Mouse (Mus musculus): Measurements from ENCODE around the gene Gpr135. TPM values are rescaled to one million over a fixed set of nuclear protein-coding genes. Genes with fewer than 3 reads are reported as not detected.

The Gpr135 gene
- total and polyA plus RNA-seq, 3 experiments: not detected

GRCm38 (mm10) chr12:72083265-72083664 lies 12.3 kb upstream of the Gpr135 start:
- TF ChIP-seq CHD2 (IDR thresholded peaks at IDR 0.05; ENCODE audit: low read length) (no peak), MXI1 (IDR thresholded peaks at IDR 0.05; ENCODE audit: low read depth, low read length) (no peak), HCFC1 (IDR thresholded peaks at IDR 0.05; ENCODE audit: low read depth, low read length) (no peak), RAD21 (IDR thresholded peaks at IDR 0.05; ENCODE audit: low read depth, low read length) (no peak), ZNF384 (IDR thresholded peaks at IDR 0.05; ENCODE audit: low read depth, low read length) (no peak), TCF12 (IDR thresholded peaks at IDR 0.05; ENCODE audit: low read depth, low read length) (no peak), E2F4 (IDR thresholded peaks at IDR 0.05; ENCODE audit: insufficient replicate concordance, low read depth, low read length) (no peak), NELFE (IDR thresholded peaks at IDR 0.05; ENCODE audit: low read depth, low read length) (no peak), SIN3A (IDR thresholded peaks at IDR 0.05; ENCODE audit: low read length) (no peak), MAFK (IDR thresholded peaks at IDR 0.05; ENCODE audit: insufficient replicate concordance, low read length) (no peak), MYC (IDR thresholded peaks at IDR 0.05; ENCODE audit: low read depth, low read length) (no peak)
- H3K4me1 ChIP-seq (ENCODE audit: control insufficient read depth in 1 of 2, insufficient read depth in 2 of 2): peaks cover 4 to 21% of the 10 kb centered on the region in 2 experiments; a peak in 3 of 4 replicates
- no peak overlapping the region for H3K9ac ChIP-seq (ENCODE audit: insufficient read depth, low read depth)
- H3K9me3 ChIP-seq (replicated peaks; ENCODE audit: low read length): no peaks in the 10 kb centered on the region
- H3K27me3 ChIP-seq (replicated peaks): no peaks in the 10 kb centered on the region
- no peaks in the 10 kb centered on the region for H3K79me2 ChIP-seq (replicated peaks; ENCODE audit: control insufficient read depth, extremely low read depth, insufficient read depth, poor library complexity, severe bottlenecking)
- no peaks in the 10 kb centered on the region for H3K36me3 ChIP-seq (replicated peaks in 1 of 2; ENCODE audit: control insufficient read depth in 1 of 2, insufficient read depth in 1 of 2, low read length in 1 of 2)
- no peak overlapping the region for H3K4me3 ChIP-seq (replicated peaks in 1 of 3; ENCODE audit: low read depth in 2 of 3, low read length in 2 of 3, poor library complexity in 1 of 3)
- dilution Hi-C loops (cut with MboI; ENCODE audit: extremely low pct_ligation_motif_present, extremely low pct_unique_long_range_greater_than_20kb, low sequenced_read_pairs): no loop called here
- in situ Hi-C loops (cut with MboI; ENCODE audit: low pct_ligation_motif_present, low pct_unique_long_range_greater_than_20kb, low sequenced_read_pairs): no loop called here
- no peak overlapping the region for H3K4me2 ChIP-seq (ENCODE audit: insufficient read depth, low read depth, poor library complexity, severe bottlenecking)
- DNase-seq (ENCODE audit: extremely low read depth): no peak
- H3K27ac ChIP-seq (ENCODE audit: insufficient read depth, low read depth): no peak overlapping the region

GRCm38 (mm10) chr12:72082370-72082769 lies 11.4 kb upstream of the Gpr135 start:
- Histone ChIP-seq H3K4me1 (ENCODE audit: control insufficient read depth in 1 of 2, insufficient read depth in 2 of 2) (peaks cover 4 to 13% of the 10 kb centered on the region in 2 experiments; a peak in 3 of 4 replicates), H3K36me3 (replicated peaks in 1 of 2; ENCODE audit: control insufficient read depth in 1 of 2, insufficient read depth in 1 of 2, low read length in 1 of 2) (no peaks in the 10 kb centered on the region), H3K9ac (ENCODE audit: insufficient read depth, low read depth) (no peak overlapping the region), H3K27ac (ENCODE audit: insufficient read depth, low read depth) (no peak overlapping the region), H3K4me3 (replicated peaks in 1 of 3; ENCODE audit: low read depth in 2 of 3, low read length in 2 of 3, poor library complexity in 1 of 3) (no peak overlapping the region), H3K79me2 (replicated peaks; ENCODE audit: control insufficient read depth, extremely low read depth, insufficient read depth, poor library complexity, severe bottlenecking) (no peaks in the 10 kb centered on the region), H3K27me3 (replicated peaks) (no peaks in the 10 kb centered on the region), H3K9me3 (replicated peaks; ENCODE audit: low read length) (no peaks in the 10 kb centered on the region), H3K4me2 (ENCODE audit: insufficient read depth, low read depth, poor library complexity, severe bottlenecking) (no peak overlapping the region)
- in situ Hi-C loops (cut with MboI; ENCODE audit: low pct_ligation_motif_present, low pct_unique_long_range_greater_than_20kb, low sequenced_read_pairs): no loop called here
- TF ChIP-seq USF2 (conservative IDR thresholded peaks at IDR 0.05; ENCODE audit: low read depth, low read length) (no peak), POLR2AphosphoS2 (IDR thresholded peaks at IDR 0.05; ENCODE audit: low read depth, low read length) (no peak), TCF12 (IDR thresholded peaks at IDR 0.05; ENCODE audit: low read depth, low read length) (no peak), MEF2A (IDR thresholded peaks at IDR 0.05; ENCODE audit: borderline replicate concordance, low read depth, low read length) (no peak), CHD1 (IDR thresholded peaks at IDR 0.05; ENCODE audit: low read depth, low read length) (no peak), RAD21 (IDR thresholded peaks at IDR 0.05; ENCODE audit: low read depth, low read length) (no peak), ZNF384 (IDR thresholded peaks at IDR 0.05; ENCODE audit: low read depth, low read length) (no peak), ZMIZ1 (IDR thresholded peaks at IDR 0.05; ENCODE audit: low read depth, low read length) (no peak), UBTF (IDR thresholded peaks at IDR 0.05; ENCODE audit: low read depth, low read length) (no peak), MAZ (IDR thresholded peaks at IDR 0.05; ENCODE audit: low read depth, low read length) (no peak), POLR2A (IDR thresholded peaks at IDR 0.05; ENCODE audit: low read depth, low read length) (no peak), IRF4 (IDR thresholded peaks at IDR 0.05; ENCODE audit: low read depth, low read length) (no peak), NELFE (IDR thresholded peaks at IDR 0.05; ENCODE audit: low read depth, low read length) (no peak), JUN (IDR thresholded peaks at IDR 0.05; ENCODE audit: insufficient read depth, low read depth, low read length) (no peak), JUND (conservative IDR thresholded peaks at IDR 0.05; ENCODE audit: low read depth, low read length) (no peak)
- DNase-seq (ENCODE audit: extremely low read depth): no peak
- dilution Hi-C loops (cut with MboI; ENCODE audit: extremely low pct_ligation_motif_present, extremely low pct_unique_long_range_greater_than_20kb, low sequenced_read_pairs): no loop called here

Data from CH12.LX (cell line).